Mouse (Mus musculus) CH12.LX (cell line): ENCODE results near the gene Lipe. TPM values are rescaled to one million over a fixed set of nuclear protein-coding genes. Genes with fewer than 3 reads are reported as not detected.

Experiments used
- DNase-seq: peaks from one replicate; pipeline ENCODE4 v3.0.0-alpha.2; 2013; ENCODE audit errors: extremely low read depth
- H3K27ac ChIP-seq: 2 replicates; pipeline ENCODE4 v1.5.1; 2012; ENCODE audit warnings: low read depth, mild to moderate bottlenecking, control low read depth, moderate library complexity; ENCODE audit not compliant: insufficient read depth
- H3K27me3 ChIP-seq: replicated peaks from 2 replicates; pipeline ENCODE3; 2012; ENCODE audit warnings: inconsistent platforms
- H3K36me3 ChIP-seq, 2 experiments: replicated peaks in 1 of 2; 2 replicates each; pipeline versions ENCODE3 to v1.6.1; 2012; ENCODE audit warnings: inconsistent platforms in 1 of 2, low read length in 1 of 2, mild to moderate bottlenecking in 1 of 2, mixed read lengths in 1 of 2, moderate library complexity in 1 of 2; ENCODE audit not compliant: control insufficient read depth in 1 of 2, insufficient read depth in 1 of 2
- H3K4me1 ChIP-seq, 2 experiments: 2 replicates each; pipeline ENCODE4 v1.6.1; 2012; ENCODE audit warnings: inconsistent platforms in 1 of 2, moderate library complexity in 1 of 2; ENCODE audit not compliant: insufficient read depth in 2 of 2, control insufficient read depth in 1 of 2
- H3K4me2 ChIP-seq: 2 replicates; pipeline ENCODE4 v1.6.1; 2012; ENCODE audit warnings: low read depth, mild to moderate bottlenecking, control low read depth; ENCODE audit not compliant: poor library complexity, insufficient read depth, severe bottlenecking
- H3K4me3 ChIP-seq, 3 experiments: fragments of 150-350 bp in 1 of 3; sonication (generic) in 1 of 3; replicated peaks in 1 of 3; 2 replicates each; pipeline versions ENCODE3 to v1.5.1; 2011 to 2012; ENCODE audit warnings: low read depth in 2 of 3, low read length in 2 of 3, mild to moderate bottlenecking in 2 of 3, moderate library complexity in 2 of 3, control low read depth in 1 of 3, improper control_type of control experiment in 1 of 3, inconsistent platforms in 1 of 3, mixed read lengths in 1 of 3; ENCODE audit not compliant: poor library complexity in 1 of 3
- H3K79me2 ChIP-seq: replicated peaks from 2 replicates; pipeline ENCODE4 v1.6.1; 2012; ENCODE audit warnings: mild to moderate bottlenecking, moderate library complexity; ENCODE audit not compliant: control insufficient read depth, poor library complexity, insufficient read depth, severe bottlenecking; ENCODE audit errors: extremely low read depth
- H3K9ac ChIP-seq: 2 replicates; pipeline ENCODE4 v1.6.1; 2012; ENCODE audit warnings: low read depth, mild to moderate bottlenecking, control low read depth, moderate library complexity; ENCODE audit not compliant: insufficient read depth
- H3K9me3 ChIP-seq: replicated peaks from 2 replicates; pipeline ENCODE3; 2012; ENCODE audit warnings: low read length, inconsistent platforms, mixed read lengths
- BHLHE40 ChIP-seq: IDR thresholded peaks from 2 replicates; pipeline ENCODE4 v1.6.1; 2011; ENCODE audit warnings: mild to moderate bottlenecking, low read depth, low read length, improper control_type of control experiment
- CHD2 ChIP-seq: IDR thresholded peaks from 2 replicates; pipeline ENCODE4 v1.6.1; 2011; ENCODE audit warnings: low read length, improper control_type of control experiment
- CTCF ChIP-seq, 2 experiments: IDR thresholded peaks in 1 of 2; conservative IDR thresholded peaks in 1 of 2; 2 replicates each; pipeline ENCODE4 v1.5.1; 2011 to 2012; ENCODE audit warnings: low read depth in 2 of 2, low read length in 2 of 2, improper control_type of control experiment in 1 of 2, inconsistent platforms in 1 of 2, mild to moderate bottlenecking in 1 of 2, moderate library complexity in 1 of 2
- ETS1 ChIP-seq: conservative IDR thresholded peaks from 2 replicates; pipeline ENCODE4 v1.6.1; 2012; ENCODE audit warnings: low read depth, mild to moderate bottlenecking, inconsistent platforms, low read length, improper control_type of control experiment, moderate library complexity
- HCFC1 ChIP-seq: IDR thresholded peaks from 2 replicates; pipeline ENCODE4 v1.6.1; 2012; ENCODE audit warnings: low read depth, mild to moderate bottlenecking, inconsistent platforms, low read length, improper control_type of control experiment
- MAFK ChIP-seq: IDR thresholded peaks from 2 replicates; pipeline ENCODE4 v1.6.1; 2011; ENCODE audit warnings: low read length, improper control_type of control experiment; ENCODE audit not compliant: insufficient replicate concordance
- MAZ ChIP-seq: IDR thresholded peaks from 2 replicates; pipeline ENCODE4 v1.6.1; 2012; ENCODE audit warnings: low read depth, mild to moderate bottlenecking, inconsistent platforms, low read length, improper control_type of control experiment, moderate library complexity
- MXI1 ChIP-seq: IDR thresholded peaks from 2 replicates; pipeline ENCODE4 v1.6.1; 2011; ENCODE audit warnings: mild to moderate bottlenecking, low read depth, low read length, improper control_type of control experiment
- TBP ChIP-seq: conservative IDR thresholded peaks from 2 replicates; pipeline ENCODE4 v1.6.1; 2011; ENCODE audit warnings: low read depth, low read length, improper control_type of control experiment
- UBTF ChIP-seq: IDR thresholded peaks from 2 replicates; pipeline ENCODE4 v1.6.1; 2012; ENCODE audit warnings: low read depth, mild to moderate bottlenecking, inconsistent platforms, low read length, improper control_type of control experiment, moderate library complexity
- USF2 ChIP-seq: conservative IDR thresholded peaks from 2 replicates; pipeline ENCODE4 v1.6.1; 2011; ENCODE audit warnings: low read depth, low read length, improper control_type of control experiment
- ZKSCAN1 ChIP-seq: IDR thresholded peaks from 2 replicates; pipeline ENCODE4 v1.6.1; 2012; ENCODE audit warnings: low read depth, inconsistent platforms, low read length, improper control_type of control experiment, borderline replicate concordance
- ZNF384 ChIP-seq: IDR thresholded peaks from 2 replicates; pipeline ENCODE4 v1.6.1; 2012; ENCODE audit warnings: low read depth, low read length, improper control_type of control experiment, inconsistent platforms
- dilution Hi-C: fragments of 300-500 bp; cut with MboI; formaldehyde crosslinking; loops from 2 replicates; pipeline ENCODE4 v1.14.3; 2020; ENCODE audit warnings: low sequenced_read_pairs; ENCODE audit not compliant: extremely low pct_unique_long_range_greater_than_20kb, extremely low pct_ligation_motif_present
- in situ Hi-C: fragments of 300-500 bp; cut with MboI; formaldehyde crosslinking; loops from 3 replicates; pipeline ENCODE4 v1.14.3; 2019; ENCODE audit warnings: low sequenced_read_pairs, low pct_ligation_motif_present, low pct_unique_long_range_greater_than_20kb, mixed read lengths
- polyA plus RNA-seq: library from polyadenylated mRNA; unstranded; fragments of >175 nt; gene quantifications from 2 replicates; pipeline ENCODE4 v1.2.1, GENCODE M21; 2012; ENCODE audit warnings: low read depth; ENCODE audit not compliant: insufficient read length
- total RNA-seq, 2 experiments: library from RNA; depleted of rRNA; stranded (reverse); fragments of 300-350 nt in 1 of 2; fragments of >200 nt in 1 of 2; gene quantifications; 2 replicates each; pipeline ENCODE4 v1.2.3; 2012 to 2014

Lipe gene
- total and polyA plus RNA-seq, 3 experiments, result 2.8 to 5.9 (median 3.4) TPM

DNA sequence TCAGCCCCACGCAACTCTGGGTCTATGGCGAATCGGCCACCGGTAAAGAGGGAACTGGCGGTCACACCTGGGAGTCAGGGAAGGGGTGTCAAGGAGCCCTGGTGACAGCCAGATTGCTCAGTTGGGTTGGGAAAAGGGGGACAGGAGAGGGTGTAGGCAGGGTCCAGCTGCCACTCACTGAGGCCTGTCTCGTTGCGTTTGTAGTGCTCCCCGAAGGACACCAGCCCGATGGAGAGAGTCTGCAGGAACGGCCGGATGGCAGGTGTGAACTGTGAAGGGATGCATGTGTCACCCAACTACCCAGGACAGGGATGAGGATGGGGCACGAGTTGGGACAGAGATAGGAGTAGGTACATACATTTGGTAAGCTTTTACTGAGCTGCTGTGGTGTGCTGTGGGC is 13.3 kb downstream of the Lipe start:
- peaks cover 22 to 69% of the 10 kb centered on the region in 2 experiments for H3K36me3 ChIP-seq
- dilution Hi-C loops, result no loop called here

DNA sequence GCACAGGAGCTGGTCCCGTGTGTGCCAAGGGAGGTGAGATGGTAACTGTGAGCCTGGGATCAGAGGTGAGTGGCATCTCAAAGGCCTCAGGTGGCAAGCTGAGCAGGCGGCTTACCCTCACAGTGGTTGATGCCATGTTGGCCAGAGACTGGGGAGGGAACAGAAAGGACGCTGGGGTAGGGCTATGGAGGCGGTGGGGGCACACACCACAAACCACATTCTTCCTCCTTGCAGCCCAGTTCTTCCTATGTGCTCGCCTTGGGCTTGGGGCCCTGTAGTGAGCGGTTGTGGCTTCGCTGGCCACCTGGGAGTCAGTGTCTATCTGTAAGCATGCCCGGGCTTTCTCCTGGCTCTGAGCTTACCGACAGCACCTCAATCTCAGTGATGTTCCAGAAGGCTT is 13.7 kb downstream of the Lipe start:
- H3K4me2 ChIP-seq, result no peak overlapping the region
- peak; percentile 19 for DNase-seq
- no peak overlapping the region for H3K4me3 ChIP-seq
- in situ Hi-C loops, result no loop called here
- no peak overlapping the region for H3K9ac ChIP-seq
- TF ChIP-seq UBTF (no peak), HCFC1 (no peak), MAFK (no peak), ETS1 (no peak), ZKSCAN1 (no peak)
- TF ChIP-seq, all 38 proteins: peak for 0
- no peaks in the 10 kb centered on the region for H3K79me2 ChIP-seq
- peaks cover 19 to 34% of the 10 kb centered on the region in 2 experiments for H3K4me1 ChIP-seq
- H3K27me3 ChIP-seq, result no peaks in the 10 kb centered on the region
- H3K27ac ChIP-seq, result no peak overlapping the region
- no peaks in the 10 kb centered on the region for H3K9me3 ChIP-seq
- dilution Hi-C loops, result no loop called here
- H3K36me3 ChIP-seq, result peaks cover 24 to 69% of the 10 kb centered on the region in 2 experiments

More for the DNA sequence above, 13.3 kb downstream of the Lipe start:
- no peaks in the 10 kb centered on the region for H3K79me2 ChIP-seq
- in situ Hi-C loops, result no loop called here
- no peaks in the 10 kb centered on the region for H3K27me3 ChIP-seq
- H3K4me3 ChIP-seq, result no peak overlapping the region
- peaks cover 19 to 34% of the 10 kb centered on the region in 2 experiments for H3K4me1 ChIP-seq
- H3K9ac ChIP-seq, result no peak overlapping the region
- H3K4me2 ChIP-seq, result no peak overlapping the region
- H3K9me3 ChIP-seq, result no peaks in the 10 kb centered on the region
- no peak for TF ChIP-seq BHLHE40
- no peak for TF ChIP-seq USF2
- TF ChIP-seq ZNF384, result no peak
- no peak for TF ChIP-seq CTCF (conservative IDR thresholded peaks at IDR 0.05 in 1 of 2, IDR thresholded peaks at IDR 0.05 in 1 of 2; ENCODE audit: low read depth in 2 of 2, low read length in 2 of 2)
- no peak for TF ChIP-seq MXI1
- no peak for TF ChIP-seq UBTF
- TF ChIP-seq TBP, result no peak
- TF ChIP-seq MAFK, result no peak
- no peak overlapping the region for H3K27ac ChIP-seq
- DNase-seq, result no peak

DNA sequence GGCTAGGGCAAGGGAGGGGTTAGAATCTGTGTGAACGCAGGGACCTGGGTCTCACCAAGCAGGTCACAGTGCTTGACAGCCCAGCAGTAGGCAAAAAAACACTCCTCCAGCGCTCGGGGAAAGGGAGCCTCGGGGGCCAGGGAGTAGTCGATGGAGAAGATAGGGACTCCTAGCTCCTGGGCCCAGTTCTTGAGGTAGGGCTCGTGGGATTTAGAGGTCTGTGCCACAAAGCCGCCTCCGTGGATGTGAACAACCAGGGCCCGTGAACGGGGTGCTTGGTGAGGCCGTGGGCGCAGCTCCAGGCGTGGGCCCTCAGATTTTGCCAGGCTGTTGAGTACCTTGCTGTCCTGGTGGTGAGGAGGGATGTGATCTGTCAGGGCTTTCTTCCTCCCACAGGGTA is 14.2 kb downstream of the Lipe start:
- dilution Hi-C loops, result no loop called here
- Histone ChIP-seq H3K4me2 (no peak overlapping the region), H3K4me1 (peaks cover 19 to 34% of the 10 kb centered on the region in 2 experiments), H3K9me3 (no peaks in the 10 kb centered on the region), H3K27ac (no peak overlapping the region), H3K27me3 (no peaks in the 10 kb centered on the region), H3K4me3 (no peak overlapping the region), H3K79me2 (no peaks in the 10 kb centered on the region), H3K9ac (no peak overlapping the region), H3K36me3 (peaks cover 25 to 72% of the 10 kb centered on the region in 2 experiments)
- DNase-seq, result no peak
- in situ Hi-C loops, result no loop called here
- TF ChIP-seq CHD2, result no peak
- TF ChIP-seq MAZ, result no peak
